Mouse (Mus musculus): Measurements from ENCODE around the gene Gm5565.
"Not testable (repeated sequence)": the region's sequence is repeated elsewhere in the genome, so short reads cannot be mapped to it uniquely, and the experiment has no call there.

Gm5565 gene

GRCm38 (mm10) chr5:146160439-146160838, at the start of gene Gm5565:
Gm5565 (minus strand) TSS chr5:146160539.
- not testable (repeated sequence) for DNase-seq

- no peak for DNase-seq
Measured at GRCm38 (mm10) chr5:146205537-146205936, 45.2 kb upstream of the Gm5565 start.

DNA sequence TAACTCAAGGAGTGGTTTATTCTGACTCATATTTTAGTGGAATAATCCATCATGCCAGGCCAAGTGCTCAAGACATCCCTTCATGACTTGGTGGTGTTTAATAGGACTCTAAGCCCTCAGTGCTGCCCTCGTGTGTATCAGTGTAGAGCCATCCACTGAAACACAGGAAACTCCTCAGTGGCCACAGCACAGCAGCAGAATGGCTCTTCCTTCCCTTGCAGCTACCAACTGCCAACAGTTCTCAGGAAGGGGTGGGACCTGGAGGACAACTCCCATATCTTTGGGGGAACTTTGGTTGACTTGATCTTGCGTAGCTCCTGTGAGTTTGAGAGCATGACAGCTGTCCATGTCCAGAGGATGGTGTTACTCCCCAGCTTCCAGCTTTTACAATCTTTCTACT, 43.6 kb upstream of the Gm5565 start:
- no peak for DNase-seq

DNA sequence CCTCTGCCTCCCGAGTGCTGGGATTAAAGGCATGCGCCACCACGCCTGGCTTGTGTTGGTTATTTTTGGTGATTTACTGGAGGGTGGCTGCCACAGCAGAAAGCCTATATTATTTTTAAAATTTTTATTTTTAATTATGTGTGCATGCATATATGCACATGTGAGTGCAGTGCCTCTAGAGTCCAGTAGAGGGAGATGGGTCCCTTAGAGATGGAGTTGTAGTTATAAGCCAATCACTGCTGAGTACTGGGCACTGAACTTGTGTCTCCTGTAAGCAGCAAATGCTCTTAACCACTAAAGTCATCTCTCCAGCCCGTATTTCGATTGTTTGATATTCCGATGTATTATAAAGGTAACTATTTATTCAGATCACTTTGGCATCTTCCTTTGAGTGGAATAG, 40.2 kb upstream of the Gm5565 start:
- no peak for DNase-seq

- no peak for DNase-seq
Measured at GRCm38 (mm10) chr5:146199540-146199939, 39.2 kb upstream of the Gm5565 start.

GRCm38 (mm10) chr5:146199073-146199472, 38.7 kb upstream of the Gm5565 start:
- no peak for DNase-seq

- peak in 1 of 2 experiments; percentile 19 for DNase-seq
Measured at GRCm38 (mm10) chr5:146193360-146193759, 33.0 kb upstream of the Gm5565 start.

DNA sequence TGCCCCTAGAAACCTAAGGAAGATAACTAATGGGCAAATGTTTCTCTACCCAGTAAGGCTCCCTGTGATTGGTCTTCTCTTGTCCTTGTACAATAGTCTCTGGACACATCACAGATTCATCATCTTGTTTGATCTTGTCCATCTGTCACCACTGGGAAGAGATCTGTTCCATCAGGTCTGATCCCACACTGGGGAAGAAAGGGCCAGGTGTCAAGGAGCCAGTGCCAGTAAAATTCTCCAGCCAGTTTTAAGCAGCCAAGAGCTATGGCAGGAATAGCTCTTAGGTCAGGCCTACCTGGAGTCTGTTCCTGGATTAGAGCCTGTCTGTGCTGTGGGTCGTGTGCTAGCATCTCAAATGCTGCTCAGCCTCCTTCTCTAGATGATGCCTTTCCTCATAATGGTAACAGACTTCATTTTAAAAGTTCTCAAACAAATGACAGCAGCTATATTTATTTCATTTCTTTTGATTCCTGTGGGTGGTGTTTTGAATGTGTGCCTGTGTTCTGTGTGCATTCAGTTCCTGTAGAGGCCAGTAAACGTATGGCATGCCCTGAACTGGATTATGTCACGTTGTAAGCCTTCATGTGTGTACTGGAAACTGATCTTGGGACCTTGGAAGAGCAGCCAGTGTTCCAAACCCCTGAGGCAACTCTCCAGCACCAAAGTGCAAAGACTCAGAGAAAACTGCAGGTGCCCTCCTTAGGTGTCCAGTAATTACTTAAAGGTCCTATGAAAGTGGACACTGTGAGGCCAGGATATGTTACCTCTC, 30.3 kb upstream of the Gm5565 start:
- peak; percentile 76 to 86 for DNase-seq

DNA sequence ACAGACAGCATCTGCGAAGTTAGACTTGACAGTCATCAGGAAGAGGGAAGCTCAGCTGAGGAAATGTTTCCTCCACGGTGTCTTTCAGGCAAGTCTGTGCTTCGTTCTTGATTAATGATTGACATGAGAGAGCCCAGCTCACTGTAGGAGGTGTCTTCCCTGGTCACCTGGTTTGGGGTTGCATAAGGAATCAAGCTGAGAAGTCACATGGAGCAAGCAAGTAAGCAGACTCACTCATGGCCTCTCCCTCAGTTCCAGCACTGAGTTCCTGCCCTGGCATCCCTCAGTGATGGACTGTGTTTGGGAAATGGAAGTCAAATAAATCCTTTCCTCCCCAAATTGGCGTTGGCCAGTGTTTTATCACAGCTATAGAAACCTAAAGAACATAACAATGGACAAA, 29.8 kb upstream of the Gm5565 start:
- no peak for DNase-seq

DNA sequence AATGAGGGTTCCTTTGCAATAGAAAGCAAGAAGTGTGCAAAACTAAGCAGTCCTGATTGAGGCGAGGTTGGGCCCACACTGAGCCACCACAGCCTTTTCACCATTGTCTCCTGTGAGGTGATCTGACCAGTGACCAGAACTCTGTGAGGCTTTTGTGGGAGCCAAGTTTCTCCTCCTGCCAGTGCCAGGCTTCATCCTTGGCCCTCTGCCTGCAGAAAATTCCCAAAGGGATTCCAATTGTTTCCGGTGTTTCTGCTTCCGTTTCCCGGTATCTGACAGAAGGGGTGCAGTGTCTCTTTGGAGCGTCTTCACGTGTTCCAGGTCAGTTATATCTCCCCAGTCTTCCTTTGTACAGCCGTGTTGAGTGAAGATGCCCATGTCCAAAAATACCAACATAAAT, 28.4 kb upstream of the Gm5565 start:
- peak; percentile 63 to 73 for DNase-seq

GRCm38 (mm10) chr5:146188144-146188543, 27.8 kb upstream of the Gm5565 start:
- DNase-seq: peak in 1 of 2 experiments; percentile 40

- DNase-seq: peak; percentile 85 to 87
Measured at GRCm38 (mm10) chr5:146187441-146187840, 27.1 kb upstream of the Gm5565 start.

DNA sequence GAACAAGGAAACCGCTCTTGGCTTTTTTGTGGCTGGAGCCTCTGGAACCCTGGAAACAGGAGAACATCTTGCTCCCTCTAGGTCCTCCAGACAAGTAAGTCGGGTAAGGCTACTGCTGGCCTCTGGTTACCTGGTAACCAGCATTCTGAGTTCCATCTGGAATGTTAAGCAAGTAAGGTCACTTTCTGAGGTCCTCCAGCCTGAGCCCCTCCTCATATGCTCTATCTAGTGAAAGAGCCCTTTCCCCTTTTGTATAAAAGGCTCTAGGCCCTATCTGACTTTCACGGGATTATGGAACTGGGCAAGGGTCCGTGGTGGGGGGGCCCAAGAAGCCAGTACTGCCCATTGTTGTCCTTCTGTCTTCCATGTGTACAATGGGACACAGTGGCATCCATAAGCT, 24.9 kb upstream of the Gm5565 start, which contains the start of gene 1700001J03Rik:
1700001J03Rik (minus strand) TSS at position 101 of the 400 bp plus-strand sequence.
- not testable (repeated sequence) for DNase-seq

- peak; percentile 65 to 77 for DNase-seq
Measured at GRCm38 (mm10) chr5:146172744-146173143, 12.4 kb upstream of the Gm5565 start.

DNA sequence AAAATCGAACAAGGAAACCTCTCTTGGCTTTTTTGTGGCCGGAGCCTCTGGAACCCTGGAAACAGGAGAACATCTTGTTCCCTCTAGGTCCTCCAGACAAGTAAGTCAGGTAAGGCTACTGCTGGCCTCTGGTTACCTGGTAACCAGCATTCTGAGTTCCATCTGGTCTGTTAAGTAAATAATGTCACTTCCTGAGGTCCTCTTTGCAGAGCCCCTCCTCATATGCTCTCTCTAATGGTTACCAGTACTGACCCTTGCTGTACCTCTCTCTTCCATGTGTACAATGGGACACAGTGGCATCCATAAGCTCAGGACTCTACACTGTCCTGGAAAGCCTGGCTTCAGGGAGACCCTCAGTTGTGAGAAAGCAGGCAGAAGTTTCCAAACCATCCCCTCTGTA, 10.3 kb upstream of the Gm5565 start, which contains the start of gene Gm6309:
Gm6309 (minus strand) TSS at position 101 of the 400 bp plus-strand sequence.
- DNase-seq: not testable (repeated sequence)

- not testable (repeated sequence) for DNase-seq
Measured at GRCm38 (mm10) chr5:146158326-146158725, 2.0 kb downstream of the Gm5565 start.

DNA sequence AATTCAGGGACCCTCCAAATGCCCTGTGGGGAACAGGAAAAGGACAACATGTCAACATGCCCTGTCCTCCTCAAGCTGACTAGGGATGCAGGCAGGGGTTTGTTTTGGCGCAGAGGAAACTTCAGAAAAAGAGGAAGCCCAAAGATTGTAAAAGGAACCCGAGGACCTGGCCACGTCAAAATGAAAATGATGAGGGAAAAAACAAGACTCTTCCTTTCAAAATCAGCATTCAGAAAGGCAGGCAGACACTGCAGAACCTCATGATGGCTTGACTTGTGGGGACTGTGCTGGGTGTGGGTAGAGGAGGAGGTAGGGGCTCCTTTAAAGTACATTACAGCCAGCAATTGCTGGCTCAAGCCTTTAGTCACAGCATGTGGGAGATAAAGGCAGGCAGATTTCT, 9.9 kb downstream of the Gm5565 start:
- no peak for DNase-seq

DNA sequence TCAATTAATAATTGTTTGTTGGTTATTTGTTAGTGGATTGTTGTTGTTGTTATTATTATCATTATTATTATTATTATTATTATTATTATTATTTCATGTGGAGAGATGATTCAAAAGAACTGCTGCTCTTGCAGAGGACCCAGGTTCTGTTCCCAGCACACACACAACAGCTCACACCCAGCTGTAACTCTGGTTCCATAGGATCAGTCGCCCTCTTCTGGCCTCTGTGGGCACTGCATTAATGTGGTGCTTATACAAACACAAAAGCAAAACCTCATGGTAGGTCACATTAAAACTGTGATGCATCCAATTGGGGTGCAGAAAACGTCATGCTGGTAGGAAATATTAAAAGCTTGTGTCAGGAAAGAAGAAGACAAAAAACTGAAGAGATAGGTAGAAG, 12.4 kb downstream of the Gm5565 start:
- DNase-seq: peak in 1 of 2 experiments; percentile 44
